Mouse (Mus musculus): ENCODE data around the gene Hnrnpl.

DNA sequence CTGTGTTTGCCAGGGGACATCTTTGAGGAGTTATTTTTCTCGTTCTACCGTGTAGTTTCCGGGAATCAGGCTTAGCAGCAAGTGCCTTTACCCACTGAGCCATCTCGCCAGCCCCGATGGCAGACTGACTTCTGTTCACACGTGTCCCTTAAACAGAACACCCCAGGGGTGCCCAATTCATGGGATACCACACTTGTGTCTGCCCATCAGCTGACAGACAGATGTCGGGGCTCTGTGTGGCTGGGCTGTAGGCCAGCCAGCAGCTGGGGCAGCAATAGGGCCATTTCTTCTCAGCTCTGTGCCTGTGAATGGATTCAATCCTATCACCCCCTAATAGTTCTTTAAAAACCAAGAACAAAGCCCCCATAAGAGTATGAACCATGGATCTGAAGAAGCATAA is 33.2 kb upstream of the Hnrnpl start:
- TF ChIP-seq CTCF (IDR thresholded peaks at IDR 0.05; ENCODE audit: extremely low read depth, insufficient read length, insufficient replicate concordance, low read depth, low read length) (no peak), POLR2A (IDR thresholded peaks at IDR 0.05; ENCODE audit: low read depth, low read length) (no peak)
